Mouse (Mus musculus) lung, postnatal 0 days (tissue): ENCODE measurements around the gene Bad. TPM values are rescaled to one million over a fixed set of nuclear protein-coding genes. Genes with fewer than 3 reads are reported as not detected.

Experiments
- ATAC-seq: fragments of 200-750 bp; cut with Nextera tagmentation; 2 replicates; pipeline ENCODE4 v1.8.0; 2017; ENCODE audit warnings: moderate library complexity
- DNase-seq: peaks from one replicate; pipeline ENCODE4 v3.0.0-alpha.2; 2016; ENCODE audit warnings: low spot score
- H3K27ac ChIP-seq: fragments of 300-500 bp; sonication (generic); 2 replicates; pipeline ENCODE4 v1.5.1; 2014; ENCODE audit warnings: antibody characterized with exemption, mild to moderate bottlenecking, low read length, mixed read lengths
- H3K27me3 ChIP-seq: fragments of 300-500 bp; sonication (generic); replicated peaks from 2 replicates; pipeline ENCODE4 v1.6.1; 2014; ENCODE audit warnings: low read length, mixed read lengths; ENCODE audit not compliant: insufficient read depth
- H3K36me3 ChIP-seq: fragments of 300-500 bp; sonication (generic); 2 replicates; pipeline ENCODE4 v1.6.1; 2014; ENCODE audit warnings: low read length, mixed read lengths; ENCODE audit not compliant: insufficient read depth
- H3K4me1 ChIP-seq: fragments of 300-500 bp; sonication (generic); 2 replicates; pipeline ENCODE4 v1.6.1; 2014; ENCODE audit warnings: antibody characterized with exemption, low read depth, low read length, mixed read lengths; ENCODE audit not compliant: insufficient read depth
- H3K4me2 ChIP-seq: fragments of 300-500 bp; sonication (generic); replicated peaks from 2 replicates; pipeline ENCODE4 v1.6.1; 2014; ENCODE audit warnings: low read depth, mild to moderate bottlenecking, low read length, moderate library complexity, mixed read lengths
- H3K4me3 ChIP-seq: fragments of 300-500 bp; sonication (generic); 2 replicates; pipeline ENCODE4 v1.5.1; 2014; ENCODE audit warnings: low read depth, low read length
- H3K9ac ChIP-seq: fragments of 300-500 bp; sonication (generic); replicated peaks from 2 replicates; pipeline ENCODE4 v1.6.1; 2014; ENCODE audit warnings: low read depth, mild to moderate bottlenecking
- H3K9me3 ChIP-seq: fragments of 300-500 bp; sonication (generic); 2 replicates; pipeline ENCODE4 v1.6.1; 2016; ENCODE audit warnings: low read length, mixed read lengths
- CTCF ChIP-seq: IDR thresholded peaks from 2 replicates; pipeline ENCODE4 v1.5.1; 2016; ENCODE audit warnings: antibody characterized with exemption, mild to moderate bottlenecking
- EP300 ChIP-seq: IDR thresholded peaks from 2 replicates; pipeline ENCODE4 v1.6.1; 2016; ENCODE audit warnings: antibody characterized with exemption, mild to moderate bottlenecking, control low read depth
- WGBS: fragments of 180-500 bp; shearing (Covaris S2); extraction: QIAGEN DNeasy Blood & Tissue Kit; methylation state at CpG from one replicate; pipeline ENCODE4 v1.1.7; 2014; 5-methylcytosine and 5-hydroxymethylcytosine counted together
- polyA plus RNA-seq: library from polyadenylated mRNA; unstranded; fragments of >200 nt; fragmentation: Nextera tagmentation; extraction: Ambion mirVana; gene quantifications from 2 replicates; pipeline ENCODE4 v1.2.1, GENCODE M21; 2015

Bad gene
- polyA plus RNA-seq, 1 experiment from 2014 or later, result 106 TPM

DNA sequence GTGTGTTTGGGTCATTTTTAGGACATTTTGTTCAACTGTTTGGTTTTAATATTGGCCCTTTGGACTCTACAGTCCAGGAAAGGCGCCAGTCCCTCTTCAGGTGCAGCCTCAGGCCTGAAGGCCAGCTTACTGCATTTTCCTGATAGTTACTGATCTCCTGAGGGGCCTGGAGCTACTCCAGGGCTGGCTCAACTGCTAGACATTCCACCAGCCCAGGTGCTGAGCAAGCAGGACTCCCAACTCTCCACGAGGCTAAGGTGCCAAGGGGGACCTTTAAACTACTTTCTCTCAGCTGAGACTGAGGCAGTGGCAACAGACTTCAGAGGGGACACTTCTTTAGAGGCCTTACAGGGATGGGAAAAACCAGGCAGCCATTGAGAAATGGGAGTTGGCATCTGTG is 36.8 kb upstream of the Bad start:
- Histone ChIP-seq H3K9me3 (no peaks in the 10 kb centered on the region), H3K4me3 (no peak overlapping the region), H3K36me3 (peaks cover 9% of the 10 kb centered on the region; the same call in 1 of the 2 replicates), H3K9ac (no peak overlapping the region), H3K4me2 (no peak overlapping the region), H3K27ac (no peak overlapping the region), H3K4me1 (no peaks in the 10 kb centered on the region; the same call in 1 of the 2 replicates), H3K27me3 (no peaks in the 10 kb centered on the region)
- no peak for ATAC-seq
- no peak for DNase-seq
- 70% methylated on average over 2 of the region's 2 CpGs for WGBS
- TF ChIP-seq EP300, result no peak
- no peak for TF ChIP-seq CTCF

DNA sequence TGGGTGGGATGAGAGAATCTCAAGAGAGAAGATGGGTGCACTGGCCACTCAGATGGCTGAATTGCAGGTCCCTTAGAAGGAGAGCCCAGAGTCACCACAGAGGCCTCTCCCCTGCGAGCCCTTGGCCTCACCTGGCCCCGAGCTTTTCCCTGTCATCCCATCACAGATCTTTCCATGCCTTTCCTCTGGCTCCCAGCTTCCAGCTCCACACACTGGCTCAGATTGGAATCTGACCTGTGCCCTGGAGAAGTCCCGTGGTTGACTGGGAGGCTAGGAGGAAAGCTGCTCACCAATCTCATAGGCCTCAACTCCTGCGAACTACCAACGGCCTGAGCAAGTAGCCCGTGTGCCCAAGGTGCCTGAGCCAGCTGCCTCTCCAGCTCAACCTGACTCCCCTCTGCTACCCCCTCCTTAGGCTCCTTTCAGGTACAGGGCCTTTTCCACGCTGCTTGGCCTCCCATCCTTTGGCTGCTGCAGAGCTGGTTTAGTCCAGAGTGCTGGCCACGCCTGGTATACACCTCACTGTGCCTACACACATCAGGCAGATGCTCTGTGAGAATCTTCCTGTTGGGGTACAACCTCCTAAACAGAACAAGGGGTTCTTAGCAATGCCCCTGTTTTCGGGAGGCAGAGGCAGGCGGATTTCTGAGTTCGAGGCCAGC is 36.0 kb upstream of the Bad start:
- WGBS, result 90% methylated on average over 11 of the region's 11 CpGs
- TF ChIP-seq EP300 (no peak), CTCF (no peak)
- Histone ChIP-seq H3K4me3 (no peak overlapping the region), H3K4me1 (no peaks in the 10 kb centered on the region; the same call in 1 of the 2 replicates), H3K27ac (no peak overlapping the region), H3K36me3 (peaks cover 9% of the 10 kb centered on the region; the same call in 1 of the 2 replicates), H3K4me2 (no peak overlapping the region), H3K27me3 (no peaks in the 10 kb centered on the region), H3K9ac (no peak overlapping the region), H3K9me3 (no peaks in the 10 kb centered on the region)
- DNase-seq (no peak), ATAC-seq (no peak)

DNA sequence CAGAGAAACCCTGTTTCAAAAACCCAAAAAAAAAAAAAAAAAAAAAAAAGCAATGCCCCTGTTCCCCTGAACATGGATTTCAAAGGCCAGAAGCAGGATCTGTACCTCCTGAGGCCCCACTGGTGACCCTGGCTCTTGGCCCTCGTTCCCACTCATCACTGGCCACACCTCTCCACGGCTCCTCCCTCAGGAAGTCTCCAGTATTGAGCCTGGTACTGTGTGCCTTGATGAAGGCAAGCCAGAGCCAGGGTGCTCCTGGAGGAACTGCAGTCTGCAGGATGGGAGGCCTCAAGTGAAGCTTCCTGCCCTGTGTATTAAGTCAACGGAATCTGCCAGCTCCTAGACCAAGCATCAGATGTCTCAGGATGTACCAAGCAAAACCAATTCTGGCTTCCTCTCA is 35.5 kb upstream of the Bad start:
- no peaks in the 10 kb centered on the region; the same call in 1 of the 2 replicates for H3K4me1 ChIP-seq
- ATAC-seq (no peak), DNase-seq (no peak)
- H3K27ac ChIP-seq, result no peak overlapping the region; the same call in 1 of the 2 replicates
- TF ChIP-seq CTCF (peak; percentile 16; the same call in 1 of the 2 replicates), EP300 (no peak)
- H3K36me3 ChIP-seq, result peaks cover 9% of the 10 kb centered on the region; the same call in 1 of the 2 replicates
- no peaks in the 10 kb centered on the region for H3K27me3 ChIP-seq
- 60% methylated on average over 3 of the region's 3 CpGs for WGBS
- H3K4me3 ChIP-seq, result no peak overlapping the region
- H3K4me2 ChIP-seq, result no peak overlapping the region
- H3K9ac ChIP-seq, result no peak overlapping the region
- no peaks in the 10 kb centered on the region for H3K9me3 ChIP-seq

DNA sequence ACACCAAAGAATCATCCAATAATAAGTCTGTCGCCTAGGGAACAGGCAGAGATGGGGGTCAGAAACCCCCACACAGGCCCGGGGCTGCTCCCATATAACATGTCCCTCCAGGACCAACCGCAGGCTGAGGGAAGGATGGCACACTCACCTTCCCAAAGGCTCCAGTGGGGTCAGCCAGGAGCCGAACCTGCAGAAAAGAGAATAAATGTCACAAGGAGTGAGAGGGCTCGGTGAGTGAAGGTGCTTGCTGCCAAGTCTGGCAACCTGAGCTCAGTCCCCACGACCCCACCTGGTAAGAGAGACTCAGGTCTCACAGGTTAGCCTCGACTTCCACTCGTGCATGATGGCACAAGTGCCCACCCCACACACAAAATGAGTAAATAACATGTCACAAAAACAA is 34.6 kb upstream of the Bad start:
- no peak overlapping the region; the same call in 1 of the 2 replicates for H3K9ac ChIP-seq
- 89% methylated on average over 8 of the region's 8 CpGs for WGBS
- no peak for TF ChIP-seq EP300
- TF ChIP-seq CTCF, result no peak
- H3K27ac ChIP-seq, result no peak overlapping the region
- DNase-seq (no peak), ATAC-seq (no peak)
- no peak overlapping the region for H3K4me3 ChIP-seq
- no peaks in the 10 kb centered on the region for H3K9me3 ChIP-seq
- H3K4me2 ChIP-seq, result peak overlapping the region; percentile 77; the same call in 1 of the 2 replicates
- peaks cover 13% of the 10 kb centered on the region; the same call in 1 of the 2 replicates for H3K36me3 ChIP-seq
- H3K27me3 ChIP-seq, result no peaks in the 10 kb centered on the region
- H3K4me1 ChIP-seq, result no peaks in the 10 kb centered on the region; the same call in 1 of the 2 replicates

DNA sequence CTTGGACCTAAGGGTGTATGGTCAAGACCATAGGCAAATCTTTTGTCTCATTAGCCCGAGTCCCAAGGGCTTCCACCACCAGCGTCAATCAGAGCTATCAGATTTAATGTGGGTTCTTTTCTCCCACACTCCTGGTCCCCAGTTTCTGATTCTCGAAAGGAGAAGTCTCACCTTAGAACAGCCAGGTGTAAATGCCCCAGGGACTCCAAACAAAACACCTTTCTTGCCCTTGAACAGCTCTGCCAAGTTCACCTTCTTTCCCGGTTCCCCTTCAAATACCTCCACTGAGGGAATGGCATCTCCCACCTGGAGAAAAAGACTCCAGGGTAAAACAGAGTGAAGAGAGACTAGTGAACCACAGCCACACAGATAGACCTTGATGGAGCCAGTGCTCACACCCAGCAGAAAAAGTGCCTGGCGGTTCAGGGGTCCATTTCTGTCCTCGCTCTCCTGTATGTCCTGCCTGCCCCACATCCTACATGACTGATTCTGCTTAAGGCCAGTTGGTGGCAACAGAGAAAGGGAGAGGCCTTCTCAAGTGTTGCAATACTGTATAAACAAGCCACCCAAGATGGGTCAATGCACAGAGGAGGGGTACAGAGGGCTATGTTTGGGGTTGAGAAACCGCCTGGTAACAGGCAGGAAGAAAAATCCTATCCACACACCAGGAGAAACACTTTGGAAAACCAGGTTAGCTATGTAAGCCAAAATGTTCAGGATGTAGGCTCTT is 33.7 kb upstream of the Bad start:
- H3K9ac ChIP-seq, result peak overlapping the region; percentile 66
- H3K4me1 ChIP-seq, result no peaks in the 10 kb centered on the region; the same call in 1 of the 2 replicates
- WGBS, result 70% methylated on average over 7 of the region's 7 CpGs
- H3K4me2 ChIP-seq, result peak overlapping the region; percentile 77
- peak overlapping the region; percentile 98 for H3K27ac ChIP-seq
- H3K36me3 ChIP-seq, result peaks cover 13% of the 10 kb centered on the region; the same call in 1 of the 2 replicates
- DNase-seq, result peak; percentile 88
- no peaks in the 10 kb centered on the region for H3K27me3 ChIP-seq
- ATAC-seq, result no peak
- H3K4me3 ChIP-seq, result peak overlapping the region; percentile 67
- TF ChIP-seq CTCF, result peak; percentile 48
- TF ChIP-seq EP300, result no peak
- H3K9me3 ChIP-seq, result no peaks in the 10 kb centered on the region

DNA sequence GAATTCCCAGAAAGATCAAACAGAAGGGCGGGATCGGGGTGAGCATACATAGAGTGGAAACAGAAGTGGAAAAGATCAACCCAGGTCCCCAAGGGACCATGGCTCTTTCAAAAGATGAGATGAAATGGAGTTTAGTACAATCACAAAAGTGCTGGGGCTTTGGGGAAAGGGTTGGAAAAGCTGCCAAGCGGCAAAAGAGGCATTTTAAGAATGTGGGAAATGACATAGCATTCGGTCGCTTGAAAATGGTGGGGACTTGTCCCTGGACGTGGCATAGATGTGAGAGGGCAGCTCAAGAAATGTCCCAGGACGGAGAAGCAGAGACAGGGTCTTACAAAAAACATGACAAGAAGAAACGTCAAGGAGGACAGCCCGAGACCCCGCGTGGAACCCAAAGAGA is 32.6 kb upstream of the Bad start:
- no peak for ATAC-seq

More for the DNA sequence above, 32.6 kb upstream of the Bad start:
- peak overlapping the region; percentile 77 for H3K4me2 ChIP-seq
- 5% methylated on average over 11 of the region's 11 CpGs for WGBS
- peak overlapping the region; percentile 98 for H3K27ac ChIP-seq
- TF ChIP-seq CTCF, result no peak
- no peak for TF ChIP-seq EP300
- peak overlapping the region; percentile 67 for H3K4me3 ChIP-seq
- no peaks in the 10 kb centered on the region for H3K9me3 ChIP-seq
- H3K9ac ChIP-seq, result peak overlapping the region; percentile 66
- H3K4me1 ChIP-seq, result no peaks in the 10 kb centered on the region; the same call in 1 of the 2 replicates
- DNase-seq, result peak; percentile 32
- H3K36me3 ChIP-seq, result peaks cover 10% of the 10 kb centered on the region; the same call in 1 of the 2 replicates
- H3K27me3 ChIP-seq, result no peaks in the 10 kb centered on the region
